9 mouse cellular contexts compared by ENCODE assay signal in the genomic region with DNA sequence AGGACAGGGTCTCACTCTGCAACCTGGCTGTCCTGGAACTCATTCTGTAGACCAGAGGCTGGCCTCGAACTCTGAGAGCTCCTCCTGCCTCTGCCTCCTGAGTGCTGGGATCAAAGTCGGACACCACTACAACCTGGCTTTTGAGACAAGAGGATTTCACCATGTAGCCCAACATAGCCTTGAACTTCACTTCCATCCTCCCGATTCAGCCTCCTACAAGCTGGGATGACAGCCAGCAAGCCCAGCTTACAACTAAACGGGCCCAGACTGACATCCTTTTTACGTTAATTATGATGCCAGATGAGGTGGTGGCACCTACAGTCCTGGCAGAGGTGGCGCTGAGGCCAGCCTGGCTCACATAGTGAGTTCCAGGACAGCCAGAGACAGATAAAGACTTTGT. TPM values are rescaled to one million over a fixed set of nuclear protein-coding genes. Genes with fewer than 3 reads are reported as not detected.
A peak's percentile ranks its signal among the peaks of the same experiment; 100 is the strongest.
DNase-seq lines count a peak whose midpoint lies in the region; ATAC-seq and TF ChIP-seq lines count a peak whose summit lies in the region.
"Had no signal": no experiment of that assay in that cellular context is flagged by ENCODE, and none has a peak within 500 bp of the region (broad histone marks: within the 10 kb centered on the region; RNA-seq: fewer than 3 reads in every experiment).

No protein-coding gene starts in this region.

- DNase-seq in lung, embryonic 14.5 days = no peak
- no peak for DNase-seq in lung, adult 2 months
- no peak for DNase-seq in forebrain, embryonic 11.5 days (ENCODE audit: low spot score)
- DNase-seq in thymus, postnatal 4 days = no peak

- H3K4me3 ChIP-seq in lung, embryonic 14.5 days (ENCODE audit: low read depth, low read length) = peak overlapping the region; percentile 70; the same call in 1 of the 2 replicates
- no peak overlapping the region for H3K4me3 ChIP-seq in lung, adult 2 months (replicated peaks; ENCODE audit: extremely low read depth, low read depth, low read length)
- H3K4me3 ChIP-seq in forebrain, embryonic 11.5 days (ENCODE audit: low read depth, low read length) = peak overlapping the region; percentile 83
- peak overlapping the region; percentile 76 for H3K4me3 ChIP-seq in limb, embryonic 12.5 days (replicated peaks)
- H3K4me3 ChIP-seq in neural tube, embryonic 15.5 days (replicated peaks) = peak overlapping the region; percentile 78

- peaks cover 3% of the 10 kb centered on the region; the same call in 1 of the 2 replicates for H3K4me1 ChIP-seq in lung, embryonic 14.5 days (ENCODE audit: insufficient read depth)
- H3K4me1 ChIP-seq in lung, adult 2 months (ENCODE audit: control insufficient read depth, insufficient read depth, low read length) = peaks cover 15% of the 10 kb centered on the region
- peaks cover 8% of the 10 kb centered on the region for H3K4me1 ChIP-seq in forebrain, embryonic 11.5 days (replicated peaks; ENCODE audit: control insufficient read depth, insufficient read depth, low read length)
- peaks cover 20% of the 10 kb centered on the region for H3K4me1 ChIP-seq in limb, embryonic 12.5 days (replicated peaks)
- peaks cover 47% of the 10 kb centered on the region for H3K4me1 ChIP-seq in neural tube, embryonic 15.5 days

- WGBS in lung, embryonic 14.5 days = 80% methylated on average over 6 of the region's 6 CpGs
- 53% methylated on average over 6 of the region's 6 CpGs for WGBS in lung, adult 2 months
- 91% methylated on average over 6 of the region's 6 CpGs for WGBS in forebrain, embryonic 11.5 days
- WGBS in limb, embryonic 12.5 days = 89% methylated on average over 6 of the region's 6 CpGs
- 84% methylated on average over 6 of the region's 6 CpGs for WGBS in neural tube, embryonic 15.5 days

- peak overlapping the region; percentile 73 for H3K9ac ChIP-seq in lung, embryonic 14.5 days
- no peak overlapping the region; the same call in 1 of the 2 replicates for H3K9ac ChIP-seq in forebrain, embryonic 11.5 days (ENCODE audit: low read length)
- H3K9ac ChIP-seq in limb, embryonic 12.5 days (replicated peaks) = peak overlapping the region; percentile 79
- H3K9ac ChIP-seq in neural tube, embryonic 15.5 days (replicated peaks) = peak overlapping the region; percentile 83; the same call in 1 of the 2 replicates

- no peaks in the 10 kb centered on the region for H3K9me3 ChIP-seq in lung, embryonic 14.5 days (ENCODE audit: low read depth, low read length)
- H3K9me3 ChIP-seq in forebrain, embryonic 11.5 days (ENCODE audit: control insufficient read depth, low read length) = no peaks in the 10 kb centered on the region
- H3K9me3 ChIP-seq in limb, embryonic 12.5 days = no peaks in the 10 kb centered on the region
- H3K9me3 ChIP-seq in neural tube, embryonic 15.5 days (replicated peaks) = no peaks in the 10 kb centered on the region

- H3K4me2 ChIP-seq in lung, embryonic 14.5 days = peak overlapping the region; percentile 76
- peak overlapping the region; percentile 77 for H3K4me2 ChIP-seq in forebrain, embryonic 11.5 days (ENCODE audit: low read depth, low read length, severe bottlenecking)
- peak overlapping the region; percentile 78 for H3K4me2 ChIP-seq in limb, embryonic 12.5 days
- H3K4me2 ChIP-seq in neural tube, embryonic 15.5 days = peak overlapping the region; percentile 95

- no peak for ATAC-seq in lung, embryonic 14.5 days (ENCODE audit: insufficient read depth)
- no peak for ATAC-seq in forebrain, embryonic 11.5 days (replicated peaks; ENCODE audit: low FRiP score)
- no peak for ATAC-seq in limb, embryonic 12.5 days (ENCODE audit: insufficient number of reproducible peaks, insufficient read depth, low FRiP score, low TSS enrichment, low read depth)
- no peak for ATAC-seq in neural tube, embryonic 15.5 days (ENCODE audit: low FRiP score)
- ATAC-seq in erythroid progenitor cell, adult 5-6 weeks (replicated peaks; ENCODE audit: low FRiP score, poor library complexity, severe bottlenecking) = no peak
- no peak for ATAC-seq in granulocyte monocyte progenitor cell, adult 5-6 weeks (replicated peaks; ENCODE audit: poor library complexity, severe bottlenecking)

- no peak overlapping the region for H3K27ac ChIP-seq in lung, embryonic 14.5 days (ENCODE audit: low read depth)
- no peak overlapping the region for H3K27ac ChIP-seq in forebrain, embryonic 11.5 days (ENCODE audit: low read depth, low read length)
- no peak overlapping the region for H3K27ac ChIP-seq in limb, embryonic 12.5 days
- no peak overlapping the region for H3K27ac ChIP-seq in neural tube, embryonic 15.5 days (replicated peaks)

- no peak for TF ChIP-seq CTCF in lung, embryonic 14.5 days (IDR thresholded peaks at IDR 0.05; ENCODE audit: low read depth)
- no peak for TF ChIP-seq CTCF in lung, adult 2 months (IDR thresholded peaks at IDR 0.05; ENCODE audit: insufficient read depth, low read length)

- TF ChIP-seq POLR2A in lung, adult 2 months (IDR thresholded peaks at IDR 0.05; ENCODE audit: borderline replicate concordance, extremely low read depth, low read depth, low read length) = no peak

- no peaks in the 10 kb centered on the region for H3K27me3 ChIP-seq in lung, embryonic 14.5 days (ENCODE audit: insufficient read depth, low read length)
- no peaks in the 10 kb centered on the region for H3K27me3 ChIP-seq in forebrain, embryonic 11.5 days (ENCODE audit: control insufficient read depth, insufficient read depth, low read length)
- H3K27me3 ChIP-seq in limb, embryonic 12.5 days = no peaks in the 10 kb centered on the region
- no peaks in the 10 kb centered on the region for H3K27me3 ChIP-seq in neural tube, embryonic 15.5 days (replicated peaks)

- H3K36me3 ChIP-seq in lung, embryonic 14.5 days (ENCODE audit: insufficient read depth) = peaks cover 10% of the 10 kb centered on the region; the same call in 1 of the 2 replicates
- no peaks in the 10 kb centered on the region for H3K36me3 ChIP-seq in forebrain, embryonic 11.5 days (ENCODE audit: control insufficient read depth, insufficient read depth, low read length)
- peaks cover 27% of the 10 kb centered on the region for H3K36me3 ChIP-seq in limb, embryonic 12.5 days
- no peaks in the 10 kb centered on the region for H3K36me3 ChIP-seq in neural tube, embryonic 15.5 days

RNA-seq across cellular contexts. Expression of a gene that starts 1.1 kb away (rescaled TPM):
- polyA plus RNA-seq in lung, embryonic 14.5 days (2014; fragmentation: Nextera tagmentation; extraction: Ambion mirVana) = 172 and 186 TPM in 2 replicates
- polyA plus RNA-seq in lung, adult 2 months (2012; rRNA removed) = 182 and 183 TPM in 2 replicates
- polyA plus RNA-seq in forebrain, embryonic 11.5 days (2014; fragmentation: Nextera tagmentation; extraction: Ambion mirVana) = 259 and 265 TPM in 2 replicates
- 225 and 235 TPM in 2 replicates for polyA plus RNA-seq in limb, embryonic 12.5 days (2016; fragmentation: Nextera tagmentation; extraction: Ambion mirVana)
- polyA plus RNA-seq in neural tube, embryonic 15.5 days (2015; fragmentation: Nextera tagmentation; extraction: Ambion mirVana) = 290 and 298 TPM in 2 replicates
- total RNA-seq in erythroid progenitor cell, adult 5-6 weeks (2015; ENCODE audit: low replicate concordance) = 13.0 and 22.2 TPM in 2 replicates
- total RNA-seq in erythroid progenitor cell, adult 5-6 weeks (2017; ENCODE audit: low replicate concordance) = 13.8 and 16.6 TPM in 2 replicates
- 33.8 and 47.9 TPM in 2 replicates for total RNA-seq in granulocyte monocyte progenitor cell, adult 5-6 weeks (2014; fragmentation: Nextera tagmentation)
- total RNA-seq in granulocyte monocyte progenitor cell, adult 5-6 weeks (2017) = 37.5 and 41.7 TPM in 2 replicates

RNA-seq across cellular contexts. Expression of a gene that starts 10.9 kb away (rescaled TPM):
- 48.1 and 55.9 TPM in 2 replicates for polyA plus RNA-seq in lung, embryonic 14.5 days (2014; fragmentation: Nextera tagmentation; extraction: Ambion mirVana)
- polyA plus RNA-seq in lung, adult 2 months (2012; rRNA removed) = 31.7 and 59.6 TPM in 2 replicates
- polyA plus RNA-seq in forebrain, embryonic 11.5 days (2014; fragmentation: Nextera tagmentation; extraction: Ambion mirVana) = 76.1 and 78.9 TPM in 2 replicates
- polyA plus RNA-seq in limb, embryonic 12.5 days (2016; fragmentation: Nextera tagmentation; extraction: Ambion mirVana) = 68.1 and 68.3 TPM in 2 replicates
- 44.3 and 52.9 TPM in 2 replicates for polyA plus RNA-seq in neural tube, embryonic 15.5 days (2015; fragmentation: Nextera tagmentation; extraction: Ambion mirVana)
- 2.9 and 4.3 TPM in 2 replicates for total RNA-seq in erythroid progenitor cell, adult 5-6 weeks (2015; ENCODE audit: low replicate concordance)
- 3.2 and 22.8 TPM in 2 replicates for total RNA-seq in erythroid progenitor cell, adult 5-6 weeks (2017; ENCODE audit: low replicate concordance)
- 23.3 and 24.4 TPM in 2 replicates for total RNA-seq in granulocyte monocyte progenitor cell, adult 5-6 weeks (2014; fragmentation: Nextera tagmentation)
- total RNA-seq in granulocyte monocyte progenitor cell, adult 5-6 weeks (2017) = 24.7 and 26.3 TPM in 2 replicates

RNA-seq across cellular contexts. Expression of a gene that starts 21.7 kb away (rescaled TPM):
- polyA plus RNA-seq in lung, embryonic 14.5 days (2014; fragmentation: Nextera tagmentation; extraction: Ambion mirVana) = 11.7 and 15.2 TPM in 2 replicates
- polyA plus RNA-seq in lung, adult 2 months (2012; rRNA removed) = 44.2 and 46.9 TPM in 2 replicates
- 19.4 and 21.6 TPM in 2 replicates for polyA plus RNA-seq in forebrain, embryonic 11.5 days (2014; fragmentation: Nextera tagmentation; extraction: Ambion mirVana)
- 17.0 and 17.6 TPM in 2 replicates for polyA plus RNA-seq in limb, embryonic 12.5 days (2016; fragmentation: Nextera tagmentation; extraction: Ambion mirVana)
- 43.9 and 47.7 TPM in 2 replicates for polyA plus RNA-seq in neural tube, embryonic 15.5 days (2015; fragmentation: Nextera tagmentation; extraction: Ambion mirVana)
- total RNA-seq in erythroid progenitor cell, adult 5-6 weeks (2015; ENCODE audit: low replicate concordance) = 4.3 and 7.1 TPM in 2 replicates
- 1.2 and 4.2 TPM in 2 replicates for total RNA-seq in erythroid progenitor cell, adult 5-6 weeks (2017; ENCODE audit: low replicate concordance)
- total RNA-seq in granulocyte monocyte progenitor cell, adult 5-6 weeks (2014; fragmentation: Nextera tagmentation) = 3.1 and 5.9 TPM in 2 replicates
- 4.3 and 5.3 TPM in 2 replicates for total RNA-seq in granulocyte monocyte progenitor cell, adult 5-6 weeks (2017)

RNA-seq across cellular contexts. Expression of a gene that starts 33.4 kb away (rescaled TPM):
- polyA plus RNA-seq in lung, embryonic 14.5 days (2014; fragmentation: Nextera tagmentation; extraction: Ambion mirVana) = 0.08 and 0.09 TPM in 2 replicates
- polyA plus RNA-seq in lung, adult 2 months (2012; rRNA removed) = 0.03 TPM in 1 of 2 replicates, not detected in the other
- polyA plus RNA-seq in forebrain, embryonic 11.5 days (2014; fragmentation: Nextera tagmentation; extraction: Ambion mirVana) = 1.5 and 2.2 TPM in 2 replicates
- polyA plus RNA-seq in limb, embryonic 12.5 days (2016; fragmentation: Nextera tagmentation; extraction: Ambion mirVana) = 0.33 TPM in 1 of 2 replicates, not detected in the other
- polyA plus RNA-seq in neural tube, embryonic 15.5 days (2015; fragmentation: Nextera tagmentation; extraction: Ambion mirVana) = 55.3 and 69.4 TPM in 2 replicates
- not detected in 2 replicates for total RNA-seq in erythroid progenitor cell, adult 5-6 weeks (2015; ENCODE audit: low replicate concordance)
- not detected in 2 replicates for total RNA-seq in erythroid progenitor cell, adult 5-6 weeks (2017; ENCODE audit: low replicate concordance)
- total RNA-seq in granulocyte monocyte progenitor cell, adult 5-6 weeks (2014; fragmentation: Nextera tagmentation) = not detected in 2 replicates
- total RNA-seq in granulocyte monocyte progenitor cell, adult 5-6 weeks (2017) = not detected in 2 replicates

RNA-seq across cellular contexts. Expression of a gene that starts 39.8 kb away (rescaled TPM):
- polyA plus RNA-seq in lung, embryonic 14.5 days (2014; fragmentation: Nextera tagmentation; extraction: Ambion mirVana) = 0.41 and 0.58 TPM in 2 replicates
- polyA plus RNA-seq in lung, adult 2 months (2012; rRNA removed) = 0.15 and 0.47 TPM in 2 replicates
- 0.33 and 0.49 TPM in 2 replicates for polyA plus RNA-seq in forebrain, embryonic 11.5 days (2014; fragmentation: Nextera tagmentation; extraction: Ambion mirVana)
- 0.45 and 0.61 TPM in 2 replicates for polyA plus RNA-seq in limb, embryonic 12.5 days (2016; fragmentation: Nextera tagmentation; extraction: Ambion mirVana)
- 0.38 and 0.56 TPM in 2 replicates for polyA plus RNA-seq in neural tube, embryonic 15.5 days (2015; fragmentation: Nextera tagmentation; extraction: Ambion mirVana)
- total RNA-seq in erythroid progenitor cell, adult 5-6 weeks (2015; ENCODE audit: low replicate concordance) = not detected in 2 replicates
- not detected in 2 replicates for total RNA-seq in erythroid progenitor cell, adult 5-6 weeks (2017; ENCODE audit: low replicate concordance)
- total RNA-seq in granulocyte monocyte progenitor cell, adult 5-6 weeks (2014; fragmentation: Nextera tagmentation) = 0.43 TPM in 1 of 2 replicates, not detected in the other
- 0.86 and 1.3 TPM in 2 replicates for total RNA-seq in granulocyte monocyte progenitor cell, adult 5-6 weeks (2017)
- total RNA-seq: monocyte, adult 5-6 weeks had no signal
